Mouse (Mus musculus) bone marrow macrophage, adult 2 months (primary cell): ENCODE data around the gene Gm42688.

Experiments
- CTCF ChIP-seq: IDR thresholded peaks from 2 replicates; pipeline ENCODE4 v1.5.1; 2012; ENCODE audit warnings: low read depth, mild to moderate bottlenecking, low read length, moderate library complexity
- POLR2A ChIP-seq: IDR thresholded peaks from 2 replicates; pipeline ENCODE4 v1.6.1; 2012; ENCODE audit warnings: mild to moderate bottlenecking, low read depth, low read length, borderline replicate concordance

- no peak for TF ChIP-seq POLR2A
- no peak for TF ChIP-seq CTCF
These were observed 35.0 kb downstream of the Gm42688 start for GRCm38 (mm10) chr6:83136291-83136880.
